Mouse (Mus musculus): ENCODE measurements around the gene Aicda. TPM values are rescaled to one million over a fixed set of nuclear protein-coding genes. Genes with fewer than 3 reads are reported as not detected.

Gene Aicda
- polyA plus RNA-seq, 1 experiment = not detected

DNA sequence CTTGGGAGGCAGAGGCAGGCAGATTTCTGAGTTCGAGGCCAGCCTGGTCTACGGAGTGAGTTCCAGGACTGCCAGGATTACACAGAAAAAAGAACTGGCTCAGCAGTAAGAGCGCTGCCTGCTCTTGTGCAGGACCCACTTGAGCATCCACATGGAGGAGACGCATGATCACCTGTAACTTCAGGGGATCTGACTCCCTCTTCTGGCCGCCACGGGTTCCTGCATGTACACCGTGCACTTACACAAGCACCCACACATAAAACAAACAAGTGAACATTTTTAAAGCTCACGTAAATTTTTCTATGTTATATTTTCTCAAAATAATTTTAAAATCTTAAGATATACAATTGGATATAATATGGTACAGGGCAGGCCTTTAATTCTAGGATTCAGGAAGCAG is 51.9 kb downstream of the Aicda start:
- TF ChIP-seq E2F4 (IDR thresholded peaks at IDR 0.05; ENCODE audit: insufficient read depth) (no peak), MYOD1 (IDR thresholded peaks at IDR 0.05; ENCODE audit: control insufficient read depth in 1 of 3, insufficient read length in 2 of 3, low read depth in 2 of 3) (no peak), MYOG (IDR thresholded peaks at IDR 0.05; ENCODE audit: control insufficient read depth in 1 of 3, insufficient read depth in 1 of 3, insufficient read length in 2 of 3, low read depth in 2 of 3) (no peak), TCF12 (IDR thresholded peaks at IDR 0.05; ENCODE audit: insufficient read depth, poor library complexity, severe bottlenecking) (no peak), USF1 (IDR thresholded peaks at IDR 0.05; ENCODE audit: low read depth) (no peak), CEBPB (IDR thresholded peaks at IDR 0.05; ENCODE audit: insufficient read depth, poor library complexity, severe bottlenecking) (no peak), TCF3 (IDR thresholded peaks at IDR 0.05; ENCODE audit: insufficient read length, low read depth) (no peak), SRF (IDR thresholded peaks at IDR 0.05; ENCODE audit: control insufficient read depth, insufficient read length, low read depth) (no peak), MAX (IDR thresholded peaks at IDR 0.05; ENCODE audit: low read depth) (no peak), POLR2AphosphoS2 (IDR thresholded peaks at IDR 0.05; ENCODE audit: insufficient read length, low read depth) (no peak), POLR2A (IDR thresholded peaks at IDR 0.05; ENCODE audit: insufficient read length, low read depth) (no peak), REST (IDR thresholded peaks at IDR 0.05; ENCODE audit: insufficient read depth, insufficient read length) (no peak)
- H3ac ChIP-seq (ENCODE audit: control insufficient read depth, insufficient read length) = no peak overlapping the region
- H3K27me3 ChIP-seq (ENCODE audit: control insufficient read depth, insufficient read depth, insufficient read length) = no peaks in the 10 kb centered on the region
- no peaks in the 10 kb centered on the region for H3K36me3 ChIP-seq (ENCODE audit: control insufficient read depth, insufficient read depth)
- no peak overlapping the region for H3K4me3 ChIP-seq
- H3K4me2 ChIP-seq (ENCODE audit: low read depth) = no peak overlapping the region
- no peaks in the 10 kb centered on the region for H3K79me2 ChIP-seq (ENCODE audit: control insufficient read depth, insufficient read depth)

GRCm38 (mm10) chr6:122606661-122607060 is 53.1 kb downstream of the Aicda start:
- no peak overlapping the region for H3K4me2 ChIP-seq (ENCODE audit: low read depth)
- H3ac ChIP-seq (ENCODE audit: control insufficient read depth, insufficient read length) = no peak overlapping the region
- H3K27me3 ChIP-seq (ENCODE audit: control insufficient read depth, insufficient read depth, insufficient read length) = no peaks in the 10 kb centered on the region
- H3K4me3 ChIP-seq = no peak overlapping the region
- H3K36me3 ChIP-seq (ENCODE audit: control insufficient read depth, insufficient read depth) = no peaks in the 10 kb centered on the region
- no peaks in the 10 kb centered on the region for H3K79me2 ChIP-seq (ENCODE audit: control insufficient read depth, insufficient read depth)
- TF ChIP-seq CEBPB (IDR thresholded peaks at IDR 0.05; ENCODE audit: insufficient read depth, poor library complexity, severe bottlenecking) (no peak), MYOD1 (IDR thresholded peaks at IDR 0.05; ENCODE audit: control insufficient read depth in 1 of 3, insufficient read length in 2 of 3, low read depth in 2 of 3) (no peak), MAX (IDR thresholded peaks at IDR 0.05; ENCODE audit: low read depth) (no peak), REST (IDR thresholded peaks at IDR 0.05; ENCODE audit: insufficient read depth, insufficient read length) (no peak), POLR2AphosphoS2 (IDR thresholded peaks at IDR 0.05; ENCODE audit: insufficient read length, low read depth) (no peak), USF1 (IDR thresholded peaks at IDR 0.05; ENCODE audit: low read depth) (no peak), E2F4 (IDR thresholded peaks at IDR 0.05; ENCODE audit: insufficient read depth) (no peak), SRF (IDR thresholded peaks at IDR 0.05; ENCODE audit: control insufficient read depth, insufficient read length, low read depth) (no peak)

DNA sequence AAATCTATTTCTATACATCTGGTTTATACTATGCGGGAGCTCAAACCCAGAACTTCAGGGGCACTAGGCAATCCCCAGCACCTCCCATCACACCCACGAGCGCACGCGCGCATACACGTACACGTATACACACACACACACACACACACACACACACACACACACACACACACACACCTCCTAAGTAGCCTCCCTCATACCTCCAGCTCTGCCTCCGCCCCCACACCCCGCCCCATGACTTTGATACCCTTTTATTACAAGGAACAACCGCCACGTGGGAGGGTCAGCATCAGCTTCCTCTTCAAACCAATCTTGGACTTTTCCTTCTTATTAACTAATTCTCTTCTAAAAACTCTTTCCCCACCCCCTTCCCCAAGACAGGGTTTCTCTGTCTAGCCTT is 54.1 kb downstream of the Aicda start:
- H3ac ChIP-seq (ENCODE audit: control insufficient read depth, insufficient read length) = no peak overlapping the region
- no peak overlapping the region for H3K4me3 ChIP-seq
- TF ChIP-seq TCF3 (IDR thresholded peaks at IDR 0.05; ENCODE audit: insufficient read length, low read depth) = no peak
- TF ChIP-seq MAX (IDR thresholded peaks at IDR 0.05; ENCODE audit: low read depth) = no peak
- no peak for TF ChIP-seq MYOD1 (IDR thresholded peaks at IDR 0.05; ENCODE audit: control insufficient read depth in 1 of 3, insufficient read length in 2 of 3, low read depth in 2 of 3)
- no peak for TF ChIP-seq POLR2AphosphoS2 (IDR thresholded peaks at IDR 0.05; ENCODE audit: insufficient read length, low read depth)
- no peak for TF ChIP-seq TCF12 (IDR thresholded peaks at IDR 0.05; ENCODE audit: insufficient read depth, poor library complexity, severe bottlenecking)
- no peak for TF ChIP-seq SRF (IDR thresholded peaks at IDR 0.05; ENCODE audit: control insufficient read depth, insufficient read length, low read depth)
- TF ChIP-seq REST (IDR thresholded peaks at IDR 0.05; ENCODE audit: insufficient read depth, insufficient read length) = no peak
- no peak for TF ChIP-seq MYOG (IDR thresholded peaks at IDR 0.05; ENCODE audit: control insufficient read depth in 1 of 3, insufficient read depth in 1 of 3, insufficient read length in 2 of 3, low read depth in 2 of 3)
- TF ChIP-seq USF1 (IDR thresholded peaks at IDR 0.05; ENCODE audit: low read depth) = no peak
- no peak for TF ChIP-seq POLR2A (IDR thresholded peaks at IDR 0.05; ENCODE audit: insufficient read length, low read depth)
- no peak for TF ChIP-seq CEBPB (IDR thresholded peaks at IDR 0.05; ENCODE audit: insufficient read depth, poor library complexity, severe bottlenecking)
- no peak for TF ChIP-seq E2F4 (IDR thresholded peaks at IDR 0.05; ENCODE audit: insufficient read depth)
- H3K4me2 ChIP-seq (ENCODE audit: low read depth) = no peak overlapping the region
- no peaks in the 10 kb centered on the region for H3K36me3 ChIP-seq (ENCODE audit: control insufficient read depth, insufficient read depth)
- H3K79me2 ChIP-seq (ENCODE audit: control insufficient read depth, insufficient read depth) = no peaks in the 10 kb centered on the region
- no peaks in the 10 kb centered on the region for H3K27me3 ChIP-seq (ENCODE audit: control insufficient read depth, insufficient read depth, insufficient read length)

GRCm38 (mm10) chr6:122608434-122609376 is 55.1 kb downstream of the Aicda start:
- Histone ChIP-seq H3ac (ENCODE audit: control insufficient read depth, insufficient read length) (no peak overlapping the region), H3K4me3 (no peak overlapping the region), H3K36me3 (ENCODE audit: control insufficient read depth, insufficient read depth) (no peaks in the 10 kb centered on the region), H3K79me2 (ENCODE audit: control insufficient read depth, insufficient read depth) (no peaks in the 10 kb centered on the region), H3K27me3 (ENCODE audit: control insufficient read depth, insufficient read depth, insufficient read length) (no peaks in the 10 kb centered on the region), H3K4me2 (ENCODE audit: low read depth) (no peak overlapping the region)
- TF ChIP-seq USF1 (IDR thresholded peaks at IDR 0.05; ENCODE audit: low read depth) (no peak), SRF (IDR thresholded peaks at IDR 0.05; ENCODE audit: control insufficient read depth, insufficient read length, low read depth) (no peak), POLR2AphosphoS2 (IDR thresholded peaks at IDR 0.05; ENCODE audit: insufficient read length, low read depth) (no peak), MAX (IDR thresholded peaks at IDR 0.05; ENCODE audit: low read depth) (no peak), CEBPB (IDR thresholded peaks at IDR 0.05; ENCODE audit: insufficient read depth, poor library complexity, severe bottlenecking) (no peak), TCF12 (IDR thresholded peaks at IDR 0.05; ENCODE audit: insufficient read depth, poor library complexity, severe bottlenecking) (no peak), MYOG (IDR thresholded peaks at IDR 0.05; ENCODE audit: control insufficient read depth in 1 of 3, insufficient read depth in 1 of 3, insufficient read length in 2 of 3, low read depth in 2 of 3) (no peak), MYOD1 (IDR thresholded peaks at IDR 0.05; ENCODE audit: control insufficient read depth in 1 of 3, insufficient read length in 2 of 3, low read depth in 2 of 3) (no peak), E2F4 (IDR thresholded peaks at IDR 0.05; ENCODE audit: insufficient read depth) (no peak), TCF3 (IDR thresholded peaks at IDR 0.05; ENCODE audit: insufficient read length, low read depth) (no peak)
